Mouse (Mus musculus) CH12.LX (cell line): Measurements from ENCODE around the gene Zfp277.

Experiments used
- MXI1 ChIP-seq: IDR thresholded peaks from 2 replicates; pipeline ENCODE4 v1.6.1; 2011; ENCODE audit warnings: mild to moderate bottlenecking, low read depth, low read length, improper control_type of control experiment
- NELFE ChIP-seq: IDR thresholded peaks from 2 replicates; pipeline ENCODE4 v1.6.1; 2011; ENCODE audit warnings: low read depth, low read length, improper control_type of control experiment

DNA sequence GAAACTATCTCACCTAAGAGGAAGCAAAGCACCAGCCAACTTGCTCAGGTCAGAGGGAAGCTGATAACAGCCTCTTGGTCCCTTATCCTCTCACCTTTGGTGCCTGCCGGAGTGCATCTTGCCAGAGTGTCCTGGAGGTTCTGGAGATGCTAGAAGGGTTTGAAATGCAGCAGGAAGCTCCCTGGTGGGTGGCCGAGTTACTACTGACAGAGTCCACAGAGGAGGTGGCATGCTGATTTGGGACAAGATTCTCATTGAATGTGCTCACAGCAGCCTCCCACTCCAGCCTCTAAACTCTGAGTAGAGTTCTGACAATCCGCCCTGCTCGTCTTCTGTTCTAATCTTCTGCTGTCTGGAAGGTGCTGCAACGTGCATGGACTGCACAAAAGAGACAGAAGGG lies 120.1 kb downstream of the Zfp277 start:
- TF ChIP-seq MXI1, result no peak
- TF ChIP-seq NELFE, result no peak
